Mouse (Mus musculus) right cerebral cortex, postnatal 25 days (tissue): ENCODE measurements around the gene Rab34.

Experiments used
- DNase-seq: peaks from one replicate; pipeline ENCODE4 v3.0.0; 2022

The Rab34 gene

DNA sequence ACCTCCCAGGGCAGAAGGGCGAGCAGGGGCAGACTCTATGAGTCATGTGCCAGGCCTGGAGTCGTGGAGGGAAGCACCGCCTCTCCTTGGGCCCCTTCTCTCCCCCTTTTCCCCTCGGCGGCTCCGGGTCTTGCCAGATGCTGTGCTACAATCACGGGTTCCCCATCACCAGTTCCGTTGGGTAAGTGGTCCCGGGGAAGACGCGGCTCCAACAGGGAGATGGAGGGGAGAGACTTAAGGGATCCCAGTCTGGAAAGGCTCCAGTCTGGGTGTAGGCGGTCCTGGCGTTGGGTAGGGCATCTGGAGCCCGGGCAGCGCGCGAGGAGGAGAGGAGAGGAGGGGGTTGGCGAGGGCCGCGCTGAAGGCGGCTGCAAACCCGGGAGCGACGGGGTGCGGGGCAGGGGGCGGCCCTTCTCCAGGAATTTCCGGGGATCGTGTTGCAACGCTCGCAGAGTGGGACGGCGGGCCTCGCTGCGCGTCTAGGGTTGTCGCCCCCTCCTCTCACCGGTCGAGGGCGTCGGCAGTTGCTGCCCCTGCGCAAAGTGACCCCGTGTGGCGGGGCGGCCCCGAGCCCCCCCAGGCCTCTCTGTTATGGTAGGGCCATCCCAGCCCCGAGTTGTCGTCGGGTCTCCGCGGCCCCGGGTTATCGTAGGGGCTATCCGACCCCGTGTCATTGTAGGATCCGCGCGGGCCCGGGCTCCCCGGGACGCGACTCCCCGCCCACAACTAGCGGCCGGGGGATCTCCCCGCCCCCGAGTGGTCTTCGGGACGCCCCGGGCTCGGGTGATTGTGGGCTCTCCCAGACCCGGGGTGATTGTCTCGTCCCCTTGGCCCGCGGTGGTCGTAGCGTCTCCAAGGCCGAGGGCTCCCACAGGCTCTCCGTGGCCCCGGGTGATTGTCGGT lies at the start of gene Rab34:
Rab34 (plus strand) TSS at position 100 of the 903 bp plus-strand sequence.
- DNase-seq, result peak; percentile 74

DNA sequence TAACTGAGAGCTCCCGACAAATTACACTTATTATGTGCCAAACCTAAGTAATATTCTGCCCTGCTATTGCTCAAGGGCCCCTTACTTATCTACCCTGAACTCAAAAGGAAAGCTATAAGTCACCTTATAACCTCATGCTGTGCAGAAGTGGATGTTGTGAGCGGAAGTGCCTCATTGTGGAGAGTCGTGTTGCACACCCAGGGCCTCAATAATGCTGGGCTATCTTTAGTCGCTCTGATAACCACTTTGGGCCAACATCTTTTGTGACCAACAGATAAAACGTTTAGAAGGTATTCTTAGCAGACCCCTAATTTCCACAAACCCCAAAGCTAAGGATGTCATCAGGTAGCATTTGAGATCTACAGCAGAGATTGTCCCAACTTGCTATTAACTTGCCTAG lies 47.6 kb upstream of the Rab34 start:
- DNase-seq, result no peak

DNA sequence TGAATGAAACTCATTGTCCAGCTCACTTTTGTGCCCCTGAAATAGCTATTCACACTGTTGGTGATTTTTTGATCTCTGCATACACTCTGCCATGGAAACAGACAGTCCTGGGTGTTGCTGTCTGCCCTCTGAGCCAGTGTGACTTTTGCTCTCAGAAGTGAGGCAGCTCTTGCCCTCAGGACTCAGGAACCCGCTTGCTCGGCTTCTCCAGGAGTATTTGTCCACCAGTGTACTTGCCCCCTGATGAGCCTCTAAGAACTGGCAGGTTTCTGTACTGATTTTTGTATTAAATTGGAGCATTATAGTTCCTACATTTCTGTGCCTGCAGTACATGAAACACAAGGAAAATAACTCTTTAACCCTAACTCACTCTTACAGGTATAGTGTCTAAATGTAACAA lies 44.7 kb upstream of the Rab34 start:
- no peak for DNase-seq

DNA sequence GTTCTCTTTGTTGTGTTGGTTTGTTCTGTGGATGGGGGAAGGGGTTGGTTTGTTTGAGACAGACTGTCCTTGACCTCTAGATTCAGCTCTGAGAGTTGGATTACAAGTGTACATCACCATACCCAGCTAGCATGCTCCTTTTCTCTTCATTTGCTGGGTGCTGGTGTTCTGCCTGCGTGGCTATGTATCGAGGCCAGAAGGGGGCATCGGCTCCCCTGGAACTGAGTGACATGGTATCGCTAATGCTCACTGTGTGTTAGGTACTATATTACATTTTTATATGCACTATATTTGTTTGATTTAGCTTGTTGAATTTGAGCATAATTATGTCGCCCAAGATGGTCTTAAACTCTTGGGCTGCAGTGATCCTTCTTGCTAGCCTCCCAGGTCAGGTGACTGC lies 42.1 kb upstream of the Rab34 start:
- DNase-seq, result no peak

DNA sequence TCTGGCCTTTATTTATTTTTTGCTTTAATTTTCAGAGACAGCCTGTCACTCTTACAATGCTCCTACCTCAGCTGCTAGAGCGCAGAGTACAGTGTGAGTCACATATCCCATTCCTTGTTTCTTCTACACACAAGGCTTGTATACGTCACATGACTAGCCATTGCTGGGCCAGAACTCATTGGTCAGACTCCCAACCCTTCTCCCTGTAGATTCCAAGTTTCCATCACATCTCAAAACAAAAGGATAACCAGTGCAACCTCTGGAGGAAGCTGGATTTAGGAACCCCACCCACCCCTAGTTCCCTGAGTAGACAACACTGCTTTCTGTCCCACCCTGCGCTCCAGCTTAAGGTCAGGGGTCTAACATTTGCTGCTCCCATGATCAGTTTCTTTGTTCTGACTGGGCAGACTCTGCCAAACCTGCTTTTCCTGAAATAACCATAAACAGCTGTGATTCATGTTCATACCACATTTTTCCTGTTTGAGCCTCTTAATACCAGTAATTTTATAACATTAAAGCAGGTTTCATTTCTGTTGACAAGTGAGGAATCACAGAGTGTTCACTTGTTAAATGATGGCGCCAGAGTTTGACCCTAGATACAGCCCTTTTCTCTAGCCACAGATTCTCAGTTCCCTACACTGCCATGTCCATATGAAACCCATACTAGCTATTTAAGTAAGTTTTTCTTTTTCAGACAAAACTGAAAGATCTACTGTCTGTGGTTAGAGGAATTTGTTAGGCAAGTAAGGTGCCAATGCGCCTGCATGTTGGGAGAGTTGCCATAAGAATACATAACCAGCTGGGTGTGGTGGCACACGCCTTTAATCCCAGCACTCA lies 41.3 kb upstream of the Rab34 start:
- DNase-seq, result no peak

DNA sequence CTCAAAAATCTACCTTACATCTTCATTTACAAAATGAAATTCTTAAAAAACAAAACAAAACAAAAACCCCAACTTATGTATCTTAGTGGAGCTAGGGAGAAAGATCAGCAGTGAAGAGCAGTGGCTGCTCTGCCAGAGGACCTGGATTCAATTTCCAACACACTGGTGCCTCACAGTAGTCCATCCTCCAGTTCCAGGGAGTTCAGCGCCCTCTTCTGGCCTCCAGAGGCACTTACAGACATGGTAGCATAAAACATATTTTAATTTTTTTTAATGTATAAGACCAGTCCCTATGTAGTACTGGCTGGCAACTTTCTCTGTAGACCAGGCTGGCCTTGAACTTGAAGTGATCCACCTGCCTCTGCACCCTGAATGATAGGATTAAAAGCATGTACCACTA lies 37.1 kb upstream of the Rab34 start:
- no peak for DNase-seq

DNA sequence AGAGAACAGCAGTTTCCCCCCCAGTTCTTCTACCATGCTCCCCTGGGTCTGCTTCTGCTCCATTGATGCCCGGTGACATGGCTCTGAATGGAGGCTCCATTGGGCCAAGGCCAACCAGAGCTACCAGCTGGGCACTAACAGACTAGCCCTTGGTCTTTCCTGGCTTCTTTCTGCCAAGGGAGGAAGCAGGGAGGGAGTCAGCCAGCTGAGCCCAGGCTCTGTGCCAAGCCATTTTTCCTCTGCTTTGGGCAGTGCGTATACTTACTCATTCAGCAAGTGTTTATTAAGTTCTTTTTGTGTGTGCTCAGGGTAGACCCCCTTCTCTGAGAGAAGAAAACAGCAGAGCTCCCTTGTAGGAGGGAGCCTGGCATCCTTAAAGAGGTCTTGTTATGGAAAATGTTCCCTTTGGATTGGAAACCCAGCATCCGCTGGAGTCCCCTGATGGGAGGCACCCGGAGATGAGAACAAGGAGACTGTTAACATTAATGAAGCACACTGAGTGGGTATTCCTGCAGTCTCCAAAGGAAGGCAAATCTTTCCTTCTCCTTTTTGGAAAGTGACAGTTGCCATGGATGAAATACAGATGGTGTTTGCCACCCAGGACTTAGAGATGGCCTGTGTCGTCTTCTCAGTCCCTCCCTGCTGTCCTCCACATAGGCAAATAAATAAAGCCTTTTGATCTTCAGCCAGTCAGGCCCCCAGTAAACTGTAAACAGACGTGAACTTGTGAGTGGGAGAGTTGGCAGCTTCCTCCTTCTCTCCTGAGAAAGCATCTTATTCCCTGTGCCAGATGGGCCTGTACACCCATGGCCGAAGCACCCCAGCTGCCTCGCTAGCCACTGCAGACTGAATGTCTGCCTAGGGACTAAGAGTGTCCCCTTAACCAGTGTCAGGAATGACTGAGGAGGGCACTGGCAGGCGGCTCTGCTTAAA lies 35.7 kb upstream of the Rab34 start:
- DNase-seq, result peak; percentile 67

DNA sequence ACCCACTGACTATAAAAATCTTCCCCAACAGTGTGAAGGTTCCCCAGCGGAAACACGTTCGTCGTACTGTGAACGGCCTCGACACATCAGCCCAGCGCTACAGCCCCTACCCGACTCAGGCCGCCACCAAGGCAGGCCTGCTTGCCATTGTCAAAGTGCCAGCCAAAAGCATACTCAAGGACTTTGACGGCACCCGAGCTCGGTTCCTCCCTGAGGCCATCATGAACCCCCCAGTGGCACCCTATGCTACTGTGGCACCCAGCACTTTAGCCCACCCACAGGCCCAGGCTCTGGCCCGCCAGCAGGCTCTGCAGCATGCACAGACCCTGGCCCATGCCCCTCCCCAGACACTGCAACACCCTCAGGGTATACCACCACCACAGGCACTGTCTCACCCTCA lies 34.5 kb upstream of the Rab34 start:
- DNase-seq, result no peak

DNA sequence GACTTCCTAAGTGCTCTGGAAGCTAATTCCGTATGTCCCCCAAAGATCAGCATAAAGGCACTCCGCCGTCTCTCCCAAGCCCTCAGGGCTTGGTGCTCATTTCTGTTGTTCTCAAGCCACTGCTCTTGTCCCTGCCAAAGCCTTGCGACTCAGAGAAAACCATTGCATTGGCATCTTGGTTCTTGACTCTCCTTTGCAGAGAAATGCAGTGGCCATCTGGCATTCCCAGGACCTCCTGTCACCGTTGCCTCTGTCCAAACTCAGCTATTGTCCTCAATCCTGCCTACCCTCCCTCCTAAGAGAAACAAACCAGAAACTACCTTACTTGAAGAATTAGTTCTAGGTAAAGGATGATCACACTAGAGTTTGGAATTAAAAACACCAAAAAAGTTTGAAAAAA lies 32.6 kb upstream of the Rab34 start:
- no peak for DNase-seq

DNA sequence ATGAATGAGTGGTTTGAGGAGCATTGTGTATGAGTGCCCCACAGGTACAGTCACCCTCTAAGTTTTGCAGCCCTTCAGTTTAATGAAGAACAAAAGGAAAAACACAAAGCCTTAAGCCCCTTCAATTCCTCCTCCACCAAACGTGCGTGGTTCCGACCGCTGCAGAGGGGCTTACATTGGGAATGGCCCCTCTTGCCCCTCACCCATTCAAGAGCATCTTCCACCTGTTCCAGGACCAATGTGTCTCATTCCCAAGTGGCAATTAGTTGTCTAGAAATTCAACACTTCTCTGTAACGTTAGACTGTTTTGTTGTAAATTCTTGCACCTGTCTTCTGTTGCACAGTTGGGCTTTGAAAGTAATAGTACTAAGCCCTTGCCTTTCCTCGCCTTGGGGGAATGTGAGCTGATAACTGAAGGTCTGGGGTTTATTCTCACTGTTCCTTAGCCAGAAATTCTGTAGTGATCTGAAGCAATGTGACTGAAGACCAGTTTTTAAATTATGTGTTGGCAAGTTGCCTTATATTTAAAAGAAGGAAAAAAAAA lies 32.0 kb upstream of the Rab34 start:
- DNase-seq, result no peak

DNA sequence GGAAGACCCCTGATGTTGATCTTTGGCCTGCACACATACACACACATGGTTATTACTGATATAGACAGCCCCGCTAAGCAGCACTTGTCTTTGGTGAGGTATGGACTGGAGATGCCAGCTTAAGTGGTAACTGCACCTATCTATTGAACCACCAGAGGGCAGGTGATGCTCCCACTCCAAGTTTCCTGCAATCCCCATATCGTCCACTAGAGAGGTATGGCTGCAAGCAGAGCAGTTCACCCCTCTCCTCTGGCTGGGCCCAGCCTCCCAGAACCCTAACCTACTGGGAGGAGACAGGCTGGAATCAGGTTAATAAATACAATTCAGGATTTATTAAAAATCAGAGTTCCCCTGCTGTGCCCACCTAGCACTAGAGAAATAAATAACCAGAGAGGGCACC lies 29.1 kb upstream of the Rab34 start:
- peak; percentile 56 for DNase-seq

DNA sequence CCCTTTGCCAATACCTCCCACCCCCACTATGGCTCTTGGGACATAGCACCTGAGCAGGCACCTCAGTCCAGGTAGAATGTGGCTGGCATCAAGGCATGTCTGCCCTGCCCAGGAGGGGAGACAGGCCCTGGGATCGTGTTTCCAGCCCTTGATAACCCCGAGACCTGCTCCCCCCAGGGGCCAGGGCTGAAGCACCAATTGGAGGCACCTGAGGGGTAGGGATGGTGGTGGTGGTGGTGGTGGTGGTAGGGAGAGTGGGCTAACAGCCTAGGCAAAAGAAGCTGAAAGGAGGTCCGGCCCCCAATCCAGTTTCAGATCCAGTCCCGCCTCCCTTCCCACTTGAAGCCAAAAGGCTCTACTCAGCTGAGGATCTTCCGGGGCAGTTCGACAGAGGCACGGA lies 28.7 kb upstream of the Rab34 start:
- DNase-seq, result no peak

DNA sequence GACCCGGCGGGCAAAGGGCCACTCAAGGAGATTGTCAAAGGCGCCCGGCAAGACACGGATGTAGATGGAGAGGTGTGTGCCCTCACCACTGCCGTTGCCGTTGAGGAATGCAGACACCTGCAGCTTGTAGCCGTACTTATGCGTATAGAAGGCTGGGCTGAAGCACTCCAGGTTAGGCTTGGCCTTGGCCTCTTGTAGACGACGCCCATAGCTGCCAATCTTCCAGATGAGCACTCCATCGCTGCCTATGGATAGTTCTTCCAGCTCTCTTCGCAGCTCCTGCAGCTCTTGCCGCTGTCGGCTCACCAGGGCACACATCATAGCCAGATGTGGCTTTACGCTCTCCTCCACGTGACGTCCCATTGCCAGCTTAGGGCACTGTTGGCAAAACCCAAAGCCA lies 28.1 kb upstream of the Rab34 start:
- DNase-seq, result no peak

DNA sequence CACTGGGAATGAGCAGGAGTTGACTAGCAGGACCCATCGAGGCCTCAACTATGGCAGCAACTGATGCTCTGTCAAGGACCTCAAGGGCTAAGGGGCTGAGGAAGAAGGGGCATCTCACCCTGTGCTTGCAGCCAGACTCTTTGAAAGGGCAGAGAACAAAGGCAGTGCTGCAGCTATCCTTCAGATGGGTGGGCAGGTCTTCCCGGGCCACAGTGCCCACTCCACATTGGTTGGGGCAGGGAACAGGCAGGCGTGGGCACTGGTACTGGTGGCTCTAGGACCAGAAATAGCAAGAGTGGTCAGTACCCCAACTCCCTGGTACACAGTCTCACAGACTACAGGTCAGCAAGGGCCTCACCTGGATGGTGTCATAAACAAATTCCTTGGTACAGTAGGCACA lies 27.6 kb upstream of the Rab34 start:
- no peak for DNase-seq

DNA sequence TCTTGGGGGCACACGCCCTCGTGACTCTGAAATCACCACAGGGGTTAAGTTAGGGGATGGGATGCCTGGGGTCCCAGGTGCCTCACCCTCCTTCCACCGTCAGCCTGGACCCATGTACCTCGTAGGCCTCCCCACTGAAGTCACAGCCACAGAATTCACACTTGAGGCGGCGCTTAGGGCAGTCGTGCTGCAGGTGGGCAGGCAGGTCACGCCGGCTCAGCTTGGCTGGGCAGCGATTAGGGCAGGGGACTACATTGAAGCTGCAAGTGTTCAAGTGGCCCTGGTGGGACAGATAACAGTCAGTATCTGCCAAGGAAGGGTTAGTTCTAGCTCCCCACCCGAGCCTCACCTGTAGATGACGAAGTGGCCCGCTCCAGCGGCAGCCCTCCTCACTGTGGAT lies 27.1 kb upstream of the Rab34 start:
- DNase-seq, result no peak

DNA sequence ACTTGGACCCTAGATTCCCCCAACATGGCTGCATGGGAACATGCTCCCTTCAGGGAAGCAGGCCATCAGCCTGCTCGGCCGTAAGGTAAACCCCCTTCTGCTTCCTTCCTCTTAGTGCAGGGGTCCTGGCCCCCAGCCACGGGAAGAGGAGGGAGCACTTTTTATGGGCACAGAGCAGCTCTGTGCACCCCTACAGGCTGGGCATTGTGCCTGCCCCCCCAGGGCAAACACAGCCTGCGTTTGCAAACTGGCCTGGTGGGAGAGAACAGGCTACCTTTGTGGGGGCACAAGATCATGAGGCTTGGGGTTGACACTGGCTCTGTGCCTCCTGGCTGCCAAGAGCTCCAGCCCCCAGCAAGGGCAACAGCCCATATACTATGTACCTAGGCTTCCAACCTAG lies 26.3 kb upstream of the Rab34 start:
- no peak for DNase-seq

DNA sequence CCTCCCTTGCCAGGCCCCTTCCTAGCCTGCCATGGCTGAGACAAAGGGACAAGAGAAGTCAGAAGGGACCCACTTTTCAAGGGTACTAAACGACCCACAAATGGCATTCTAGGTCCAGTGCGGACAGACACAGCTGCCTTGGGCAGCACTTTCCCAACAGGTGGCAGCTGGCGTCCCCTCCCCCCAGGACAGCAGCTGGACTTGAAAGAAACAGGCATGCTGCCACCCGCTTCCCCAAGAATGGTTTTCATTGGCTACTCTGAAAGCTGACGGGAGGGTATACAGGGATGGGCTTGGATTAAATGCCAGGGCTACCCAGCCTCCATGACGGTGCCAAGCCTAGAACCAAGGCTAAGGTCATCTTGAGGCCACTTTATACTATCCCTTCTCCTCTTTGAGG lies 25.7 kb upstream of the Rab34 start:
- DNase-seq, result no peak

DNA sequence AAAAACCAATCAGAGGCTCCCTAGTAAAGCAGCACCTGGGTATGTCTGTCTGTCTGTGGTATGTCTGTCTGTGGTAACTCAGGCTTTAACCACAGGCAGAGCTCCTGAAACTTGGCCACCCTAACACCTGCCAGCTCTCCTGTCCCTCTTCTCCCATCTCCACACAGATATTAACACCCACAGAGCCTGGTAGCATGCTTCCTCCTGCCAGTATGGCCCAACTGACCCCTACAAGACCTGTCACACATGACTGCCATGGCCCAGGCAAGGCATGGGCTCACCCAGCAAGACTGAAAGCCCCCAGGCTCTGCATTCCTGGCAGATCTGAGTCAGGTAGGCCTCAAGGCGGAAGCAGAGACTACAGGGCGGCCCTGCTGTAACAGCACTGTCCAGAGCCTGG lies 25.2 kb upstream of the Rab34 start:
- DNase-seq, result no peak

DNA sequence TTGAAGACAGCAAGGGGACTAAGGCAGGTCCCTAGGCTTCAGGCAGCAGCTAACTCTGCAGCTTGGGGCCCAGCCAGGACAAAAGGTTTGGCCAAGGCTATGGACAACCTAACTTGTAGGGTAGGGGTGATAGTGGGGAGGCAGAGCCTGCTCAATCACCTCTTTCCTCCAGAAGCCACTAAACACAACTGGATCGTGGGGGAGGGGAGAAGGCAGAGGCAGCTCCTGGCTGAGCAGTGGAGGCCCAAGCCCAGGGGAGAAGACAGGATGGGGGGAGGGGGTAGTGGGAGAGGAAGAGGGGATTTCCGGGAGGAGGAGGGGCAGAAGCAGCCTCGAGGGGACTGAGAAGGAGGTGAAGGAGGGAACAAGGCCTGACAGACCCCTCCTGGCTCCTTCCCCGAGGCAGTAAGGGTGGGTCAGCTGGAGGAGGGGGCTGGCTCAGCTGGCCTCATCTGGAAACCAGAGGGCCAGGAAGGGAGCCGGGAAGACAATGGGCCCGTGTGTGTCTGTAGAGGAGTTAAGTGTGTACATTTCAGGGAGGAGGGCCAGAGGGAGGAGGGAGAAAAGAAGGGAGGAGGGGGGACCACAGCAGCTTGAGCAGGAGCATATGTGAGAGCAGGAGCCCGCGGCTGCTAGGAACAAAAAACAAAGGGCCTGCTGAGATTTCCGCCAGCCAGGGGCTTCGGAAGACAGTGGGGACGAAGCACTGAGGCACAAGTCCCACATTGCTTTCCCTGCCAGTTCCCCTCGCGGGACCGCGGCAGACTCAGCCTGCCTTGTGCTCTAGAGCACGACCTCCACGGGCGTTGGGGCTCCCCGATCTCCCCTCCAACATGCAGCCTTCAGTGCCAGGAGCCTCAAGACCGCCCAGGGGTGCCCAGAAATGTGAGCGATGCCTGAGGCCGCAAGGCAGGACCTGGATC lies 24.3 kb upstream of the Rab34 start:
- no peak for DNase-seq

DNA sequence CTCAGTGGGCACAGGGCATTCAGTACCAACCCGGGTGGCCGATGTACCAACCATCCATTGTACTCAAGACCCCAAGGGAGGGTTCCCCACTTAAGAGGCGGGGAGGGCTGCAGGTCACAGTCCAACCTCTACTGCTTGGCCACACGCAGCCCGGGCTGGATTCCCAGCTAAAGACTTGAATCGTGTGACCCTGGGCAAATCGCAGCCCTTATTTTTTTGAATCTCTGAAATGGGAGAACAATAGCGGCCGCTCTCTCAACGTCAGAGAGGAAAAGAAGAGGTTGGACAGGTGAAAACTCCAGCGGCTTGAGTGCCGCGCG lies 23.7 kb upstream of the Rab34 start:
- no peak for DNase-seq

DNA sequence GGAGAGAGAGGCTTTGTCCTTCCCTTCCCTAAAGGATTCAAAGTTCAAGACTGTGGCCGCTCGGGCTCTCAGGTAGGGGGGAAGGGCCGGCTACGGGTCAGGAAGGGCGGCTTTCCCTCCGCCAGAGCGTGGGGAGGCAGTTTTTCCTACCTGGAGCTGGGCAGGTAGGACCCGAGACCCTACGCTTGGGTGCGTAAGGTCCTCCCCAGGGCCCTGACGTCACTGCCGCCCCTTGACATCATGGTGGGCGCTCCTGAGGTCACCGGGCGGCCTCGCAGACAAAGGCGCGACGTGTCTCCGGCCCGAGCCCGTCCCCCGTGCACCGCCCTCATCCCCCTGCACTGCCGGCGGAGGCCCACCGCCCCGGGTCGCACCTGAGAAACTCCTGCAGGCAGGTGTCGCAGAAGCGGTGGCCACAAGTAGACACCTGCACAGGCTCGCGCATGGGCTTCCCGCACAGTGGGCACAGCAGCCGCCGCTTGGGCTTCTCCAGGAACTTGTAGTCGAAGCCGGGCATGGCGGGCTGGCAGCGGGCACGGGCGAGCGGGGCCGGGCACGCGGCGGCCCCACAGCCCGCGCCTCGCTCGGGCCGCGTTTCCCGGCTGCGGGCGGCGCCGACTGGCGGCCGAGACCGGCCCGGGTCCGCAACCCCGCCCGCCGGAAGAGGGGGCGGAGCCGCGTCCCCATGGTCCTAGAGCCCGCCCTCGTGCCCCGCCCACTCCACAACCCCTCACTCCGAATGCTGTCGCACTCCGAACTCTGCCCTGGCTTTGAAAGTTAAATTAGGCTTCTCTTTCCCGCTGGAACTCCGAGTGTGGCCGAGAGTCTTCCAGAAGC lies 23.1 kb upstream of the Rab34 start, which contains the start of gene Traf4:
Traf4 (minus strand) TSS at position 666 of the 837 bp plus-strand sequence.
- DNase-seq, result peak; percentile 72
